Mouse (Mus musculus) C2C12 (cell line): ENCODE measurements around the gene Gpatch2l. TPM values are rescaled to one million over a fixed set of nuclear protein-coding genes. Genes with fewer than 3 reads are reported as not detected.

Experiments used
- H3K27me3 ChIP-seq: one replicate; pipeline ENCODE4 v1.6.1; 2011; ENCODE audit not compliant: control insufficient read depth, insufficient read depth, insufficient read length
- H3K36me3 ChIP-seq: one replicate; pipeline ENCODE4 v1.6.1; 2011; ENCODE audit not compliant: control insufficient read depth, insufficient read depth
- H3K4me3 ChIP-seq: one replicate; pipeline ENCODE4 v1.5.1; 2011; ENCODE audit warnings: mild to moderate bottlenecking, control low read depth; ENCODE audit not compliant: poor library complexity, insufficient read depth, severe bottlenecking
- H3K79me2 ChIP-seq: one replicate; pipeline ENCODE4 v1.6.1; 2011; ENCODE audit not compliant: control insufficient read depth, insufficient read depth
- H3K79me3 ChIP-seq: one replicate; pipeline ENCODE4 v1.6.1; 2011; ENCODE audit warnings: low read depth, control low read depth
- H3ac ChIP-seq: one replicate; pipeline ENCODE3; 2011; ENCODE audit warnings: low read depth; ENCODE audit not compliant: control insufficient read depth, insufficient read length
- CEBPB ChIP-seq: IDR thresholded peaks from one replicate; pipeline ENCODE4 v1.6.1; 2011; ENCODE audit warnings: low read depth, mild to moderate bottlenecking, control low read depth, moderate library complexity
- CTCF ChIP-seq: IDR thresholded peaks from one replicate; pipeline ENCODE4 v1.5.1; 2011; ENCODE audit not compliant: control insufficient read depth, insufficient read depth, insufficient read length
- FOSL1 ChIP-seq: IDR thresholded peaks from one replicate; pipeline ENCODE4 v1.8.0; 2011; ENCODE audit warnings: mild to moderate bottlenecking, low read length; ENCODE audit not compliant: poor library complexity, insufficient read depth, severe bottlenecking
- MAX ChIP-seq: IDR thresholded peaks from one replicate; pipeline ENCODE4 v1.6.1; 2011; ENCODE audit warnings: mild to moderate bottlenecking, control low read depth
- MYOD1 ChIP-seq: IDR thresholded peaks from one replicate; pipeline ENCODE4 v1.6.1; 2011; ENCODE audit warnings: low read depth; ENCODE audit not compliant: control insufficient read depth, insufficient read length
- MYOG ChIP-seq: IDR thresholded peaks from one replicate; pipeline ENCODE4 v1.6.1; 2011; ENCODE audit not compliant: control insufficient read depth, insufficient read length; ENCODE audit errors: extremely low read depth
- USF1 ChIP-seq: IDR thresholded peaks from one replicate; pipeline ENCODE4 v1.6.1; 2011; ENCODE audit warnings: low read depth, mild to moderate bottlenecking, control low read depth, moderate library complexity
- polyA plus RNA-seq: library from polyadenylated mRNA; unstranded; fragments of >200 nt; fragmentation: generic; extraction: Trizol; gene quantifications from one replicate; pipeline ENCODE4 v1.2.1, GENCODE M21; 2012; ENCODE audit warnings: missing spikeins

The Gpatch2l gene
- polyA plus RNA-seq, 1 experiment = 7.2 TPM

- H3ac ChIP-seq = no peak overlapping the region
- peaks cover 33% of the 10 kb centered on the region for H3K36me3 ChIP-seq
- no peaks in the 10 kb centered on the region for H3K79me2 ChIP-seq
- H3K4me3 ChIP-seq = no peak overlapping the region
- no peak for TF ChIP-seq CEBPB
- TF ChIP-seq MYOD1 = no peak
- no peak for TF ChIP-seq MAX
- no peak for TF ChIP-seq CTCF
- no peak for TF ChIP-seq FOSL1
- TF ChIP-seq USF1 = no peak
- TF ChIP-seq MYOG = no peak
- no peaks in the 10 kb centered on the region for H3K27me3 ChIP-seq
- H3K79me3 ChIP-seq = no peaks in the 10 kb centered on the region
Measured at GRCm38 (mm10) chr12:86285704-86286103, 44.0 kb downstream of the Gpatch2l start.

GRCm38 (mm10) chr12:86297450-86297849 lies 55.8 kb downstream of the Gpatch2l start:
- Histone ChIP-seq H3K79me2 (no peaks in the 10 kb centered on the region), H3K36me3 (no peaks in the 10 kb centered on the region), H3K79me3 (no peaks in the 10 kb centered on the region), H3K27me3 (no peaks in the 10 kb centered on the region), H3ac (no peak overlapping the region), H3K4me3 (no peak overlapping the region)
- TF ChIP-seq FOSL1 = no peak
- TF ChIP-seq MYOG = no peak
- no peak for TF ChIP-seq USF1
- no peak for TF ChIP-seq MYOD1
- TF ChIP-seq CTCF = no peak
- TF ChIP-seq MAX = no peak
- no peak for TF ChIP-seq CEBPB

- H3ac ChIP-seq = no peak overlapping the region
- H3K79me2 ChIP-seq = no peaks in the 10 kb centered on the region
- H3K4me3 ChIP-seq = no peak overlapping the region
- TF ChIP-seq MYOD1 (no peak), CEBPB (no peak), USF1 (no peak), MYOG (no peak), CTCF (no peak), MAX (no peak), FOSL1 (no peak)
- H3K36me3 ChIP-seq = no peaks in the 10 kb centered on the region
- no peaks in the 10 kb centered on the region for H3K27me3 ChIP-seq
- no peaks in the 10 kb centered on the region for H3K79me3 ChIP-seq
Measured at GRCm38 (mm10) chr12:86302973-86303372, 61.3 kb downstream of the Gpatch2l start.

- Histone ChIP-seq H3K27me3 (no peaks in the 10 kb centered on the region), H3K36me3 (no peaks in the 10 kb centered on the region), H3K79me3 (no peaks in the 10 kb centered on the region), H3K79me2 (no peaks in the 10 kb centered on the region), H3K4me3 (no peak overlapping the region), H3ac (no peak overlapping the region)
- no peak for TF ChIP-seq MYOD1
- no peak for TF ChIP-seq CTCF
- TF ChIP-seq CEBPB = no peak
- no peak for TF ChIP-seq FOSL1
- TF ChIP-seq MAX = no peak
- no peak for TF ChIP-seq USF1
- TF ChIP-seq MYOG = no peak
Measured at GRCm38 (mm10) chr12:86305045-86305444, 63.4 kb downstream of the Gpatch2l start.

GRCm38 (mm10) chr12:86305635-86306243 lies 64.1 kb downstream of the Gpatch2l start:
- H3K79me3 ChIP-seq = no peaks in the 10 kb centered on the region
- no peak overlapping the region for H3K4me3 ChIP-seq
- H3K79me2 ChIP-seq = no peaks in the 10 kb centered on the region
- no peak for TF ChIP-seq MYOG
- TF ChIP-seq MAX = no peak
- no peak for TF ChIP-seq CEBPB
- no peak for TF ChIP-seq FOSL1
- H3K27me3 ChIP-seq = no peaks in the 10 kb centered on the region
- H3K36me3 ChIP-seq = no peaks in the 10 kb centered on the region
- no peak overlapping the region for H3ac ChIP-seq

GRCm38 (mm10) chr12:86309474-86309873 lies 67.8 kb downstream of the Gpatch2l start:
- no peak for TF ChIP-seq MYOD1
- H3K36me3 ChIP-seq = no peaks in the 10 kb centered on the region
- no peak overlapping the region for H3ac ChIP-seq
- H3K79me2 ChIP-seq = no peaks in the 10 kb centered on the region
- H3K27me3 ChIP-seq = peaks cover 4% of the 10 kb centered on the region
- no peak overlapping the region for H3K4me3 ChIP-seq
- no peaks in the 10 kb centered on the region for H3K79me3 ChIP-seq
